8 mouse cellular contexts compared by ENCODE assay signal in the genomic region with DNA sequence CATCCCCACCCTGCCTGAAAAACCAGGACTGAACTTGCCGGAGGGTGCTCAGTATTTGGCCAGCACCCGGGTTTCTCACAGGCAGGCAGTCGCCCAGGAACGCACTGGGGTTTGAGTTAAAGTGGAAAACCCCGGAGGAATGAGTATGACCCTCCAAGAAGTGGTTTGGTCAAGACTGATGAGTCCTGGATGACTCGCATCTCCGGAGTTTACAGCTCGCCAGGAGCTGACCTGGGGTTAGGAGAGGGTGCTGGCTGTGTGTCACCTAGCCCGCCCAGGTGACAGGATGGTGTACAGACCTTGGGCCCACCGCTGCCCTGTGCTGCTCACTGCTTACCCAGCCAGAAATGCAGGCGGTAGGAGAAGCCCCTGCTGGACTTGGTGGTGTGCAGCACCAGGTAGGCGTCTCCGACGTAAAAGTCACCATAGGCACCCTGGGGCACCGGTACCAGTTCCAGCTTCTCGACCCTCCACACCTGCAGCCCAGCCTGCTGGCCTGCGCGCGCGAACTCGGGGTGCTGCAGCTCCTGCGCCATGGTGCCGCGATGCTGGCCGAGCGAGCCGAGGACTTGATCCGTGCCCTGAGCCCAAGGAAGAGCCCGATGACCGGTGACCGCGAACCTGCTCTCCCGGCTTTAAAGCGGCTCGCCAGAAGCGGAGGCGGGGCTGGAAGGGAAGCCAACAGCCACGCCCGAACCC. TPM values are rescaled to one million over a fixed set of nuclear protein-coding genes. Genes with fewer than 3 reads are reported as not detected.
DNase-seq lines count a peak whose midpoint lies in the region; ATAC-seq and TF ChIP-seq lines count a peak whose summit lies in the region.

Gene Scin (minus strand): TSS at position 656 of the 699 bp plus-strand sequence.

- no peak for ATAC-seq in heart, embryonic 11.5 days (replicated peaks; ENCODE audit: insufficient number of reproducible peaks, low FRiP score, low TSS enrichment)
- peak; percentile 47 for ATAC-seq in lung, postnatal 0 days
- ATAC-seq in stomach, embryonic 14.5 days (ENCODE audit: insufficient number of reproducible peaks, insufficient read depth, low FRiP score, low read depth) = peak; percentile 67

- 5% methylated on average over 39 of the region's 39 CpGs for WGBS in heart, adult 2 months
- WGBS in heart, embryonic 11.5 days (ENCODE audit: insufficient replicate concordance) = under 1% methylated on average over 39 of the region's 39 CpGs
- WGBS in lung, postnatal 0 days = under 1% methylated on average over 39 of the region's 39 CpGs
- 1% methylated on average over 39 of the region's 39 CpGs for WGBS in stomach, embryonic 14.5 days

- H3K36me3 ChIP-seq in heart, adult 2 months (ENCODE audit: control insufficient read depth, insufficient read depth, low read length) = no peaks in the 10 kb centered on the region
- no peaks in the 10 kb centered on the region for H3K36me3 ChIP-seq in heart, embryonic 11.5 days (ENCODE audit: control insufficient read depth, insufficient read depth, low read length)
- H3K36me3 ChIP-seq in lung, postnatal 0 days (ENCODE audit: insufficient read depth, low read length) = no peaks in the 10 kb centered on the region
- no peaks in the 10 kb centered on the region for H3K36me3 ChIP-seq in stomach, embryonic 14.5 days (ENCODE audit: control insufficient read depth, insufficient read depth, low read length)

- H3K79me2 ChIP-seq in heart, adult 2 months (replicated peaks; ENCODE audit: control insufficient read depth, insufficient read depth, low read length) = no peaks in the 10 kb centered on the region

- peak in 1 of 2 experiments; percentile 22 for DNase-seq in heart, adult 2 months
- DNase-seq in heart, postnatal 25 days (ENCODE audit: low spot score) = no peak
- peak; percentile 17 to 25 for DNase-seq in adrenal gland, postnatal 36 days
- peak; percentile 53 for DNase-seq in kidney, adult 9 months
- DNase-seq in lung, postnatal 0 days (ENCODE audit: low spot score) = peak; percentile 14
- no peak for DNase-seq in layer of hippocampus, adult 11-12 months (ENCODE audit: low spot score)

- no peak for TF ChIP-seq EP300 in heart, adult 2 months (IDR thresholded peaks at IDR 0.05; ENCODE audit: insufficient read depth, low read depth, low read length)
- TF ChIP-seq EP300 in lung, postnatal 0 days (IDR thresholded peaks at IDR 0.05) = no peak

- intact Hi-C loops in heart, adult 2 months (cut with DNase I) = no loop called here
- intact Hi-C loops in heart, postnatal 25 days (cut with DNase I) = no loop called here

- peaks cover 3% of the 10 kb centered on the region for H3K27me3 ChIP-seq in heart, adult 2 months (ENCODE audit: control insufficient read depth, insufficient read depth, low read length)
- peaks cover 21% of the 10 kb centered on the region for H3K27me3 ChIP-seq in heart, embryonic 11.5 days (ENCODE audit: control insufficient read depth, insufficient read depth, low read length)
- H3K27me3 ChIP-seq in lung, postnatal 0 days (replicated peaks; ENCODE audit: insufficient read depth, low read length) = peaks cover 4% of the 10 kb centered on the region; the same call in 1 of the 2 replicates
- peaks cover 8% of the 10 kb centered on the region for H3K27me3 ChIP-seq in stomach, embryonic 14.5 days (ENCODE audit: control insufficient read depth, insufficient read depth, low read length)

- no peak for TF ChIP-seq POLR2A in heart, adult 2 months (IDR thresholded peaks at IDR 0.05; ENCODE audit: insufficient read depth, low read depth, low read length)

- H3K27ac ChIP-seq in heart, adult 2 months = no peak within 1 kb of the TSS
- no peak within 1 kb of the TSS for H3K27ac ChIP-seq in heart, embryonic 11.5 days (ENCODE audit: low read depth, low read length)
- H3K27ac ChIP-seq in lung, postnatal 0 days (ENCODE audit: low read length) = no peak within 1 kb of the TSS
- H3K27ac ChIP-seq in stomach, embryonic 14.5 days (ENCODE audit: low read length) = no peak within 1 kb of the TSS

- TF ChIP-seq CTCF in heart, adult 2 months (IDR thresholded peaks at IDR 0.05) = no peak
- no peak for TF ChIP-seq CTCF in lung, postnatal 0 days (IDR thresholded peaks at IDR 0.05)

- H3K9ac ChIP-seq in heart, adult 2 months (ENCODE audit: low read depth, low read length) = no peak within 1 kb of the TSS
- peak within 1 kb of the TSS; percentile 36 for H3K9ac ChIP-seq in heart, embryonic 11.5 days (ENCODE audit: low read depth, low read length)
- no peak within 1 kb of the TSS for H3K9ac ChIP-seq in lung, postnatal 0 days (replicated peaks; ENCODE audit: low read depth)
- H3K9ac ChIP-seq in stomach, embryonic 14.5 days (replicated peaks; ENCODE audit: low read depth, low read length) = no peak within 1 kb of the TSS

- peak within 1 kb of the TSS; percentile 28 for H3K4me3 ChIP-seq in heart, adult 2 months
- peak within 1 kb of the TSS; percentile 55 for H3K4me3 ChIP-seq in heart, embryonic 11.5 days (ENCODE audit: low read depth, low read length)
- H3K4me3 ChIP-seq in lung, postnatal 0 days (ENCODE audit: low read depth, low read length) = peak within 1 kb of the TSS; percentile 36
- H3K4me3 ChIP-seq in stomach, embryonic 14.5 days (ENCODE audit: low read depth, low read length) = peak within 1 kb of the TSS; percentile 37

- H3K9me3 ChIP-seq in heart, embryonic 11.5 days (replicated peaks; ENCODE audit: control insufficient read depth, low read length) = 0 out of 2 replicates have a peak, but pooled peaks cover 2% of the 10 kb centered on the region
- H3K9me3 ChIP-seq in lung, postnatal 0 days (ENCODE audit: low read length) = no peaks in the 10 kb centered on the region
- no peaks in the 10 kb centered on the region for H3K9me3 ChIP-seq in stomach, embryonic 14.5 days (ENCODE audit: control insufficient read depth, low read depth, low read length)

- H3K4me2 ChIP-seq in heart, embryonic 11.5 days = peak within 1 kb of the TSS; percentile 94
- H3K4me2 ChIP-seq in lung, postnatal 0 days (replicated peaks; ENCODE audit: low read depth, low read length) = peak within 1 kb of the TSS; percentile 68
- peak within 1 kb of the TSS; percentile 71 for H3K4me2 ChIP-seq in stomach, embryonic 14.5 days (replicated peaks; ENCODE audit: low read depth, low read length)

- no peaks in the 10 kb centered on the region for H3K4me1 ChIP-seq in heart, adult 2 months (ENCODE audit: control insufficient read depth, insufficient read depth, low read length)
- H3K4me1 ChIP-seq in heart, embryonic 11.5 days (ENCODE audit: control insufficient read depth, insufficient read depth, low read length) = peaks cover 6% of the 10 kb centered on the region
- H3K4me1 ChIP-seq in lung, postnatal 0 days (ENCODE audit: insufficient read depth, low read depth, low read length) = peaks cover 7% of the 10 kb centered on the region; the same call in 1 of the 2 replicates
- peaks cover 11% of the 10 kb centered on the region for H3K4me1 ChIP-seq in stomach, embryonic 14.5 days (ENCODE audit: control insufficient read depth, insufficient read depth, low read length)

RNA-seq across cellular contexts. Expression of gene Scin, which starts in this region (rescaled TPM):
- total RNA-seq in heart, adult 2 months (2021) = 1 to 10 TPM in 1 of 2 experiments, under 1 TPM in 1; 0.84 to 1.1 TPM
- 2.0 and 2.1 TPM in 2 replicates for polyA plus RNA-seq in heart, adult 2 months (2012; rRNA removed)
- total RNA-seq in heart, postnatal 25 days (2021) = 1 to 10 TPM in 1 of 2 experiments, under 1 TPM in 1; 0.94 to 1.2 TPM
- 1 to 10 TPM in 1 of 2 experiments, under 1 TPM in 1; 0.73 to 1.7 TPM for total RNA-seq in adrenal gland, postnatal 36 days (2021)
- polyA plus RNA-seq in heart, embryonic 11.5 days (2014; fragmentation: Nextera tagmentation; extraction: Ambion mirVana) = 2.3 TPM in 2 replicates
- polyA plus RNA-seq in lung, postnatal 0 days (2015; fragmentation: Nextera tagmentation; extraction: Ambion mirVana) = 0.51 and 1.1 TPM in 2 replicates
- polyA plus RNA-seq in stomach, embryonic 14.5 days (2014; fragmentation: Nextera tagmentation; extraction: Ambion mirVana) = 3.9 and 5.2 TPM in 2 replicates

Comparison
In these comparisons a context has a peak if more than half of its experiments do, and no peak if none do; other contexts are left out.
1. DNase-seq: peak in adrenal gland, postnatal 36 days (2 of 2), kidney, adult 9 months (single experiment) and lung, postnatal 0 days (single experiment); none in heart, postnatal 25 days (single experiment) and layer of hippocampus, adult 11-12 months (single experiment).
2. Peak in every context shown above with its lines, with median percentiles within 50 percentile points of each other: H3K4me3 ChIP-seq and H3K4me2 ChIP-seq.